Mouse (Mus musculus) thymus, adult 2 months (tissue): ENCODE measurements around the gene Grn. TPM values are rescaled to one million over a fixed set of nuclear protein-coding genes. Genes with fewer than 3 reads are reported as not detected.
"Not testable (repeated sequence)": the region's sequence is repeated elsewhere in the genome, so short reads cannot be mapped to it uniquely, and the experiment has no call there.

Experiments
- DNase-seq: peaks from one replicate; pipeline ENCODE4 v3.0.0; 2021
- H3K27ac ChIP-seq: fragments of 200-500 bp; 2 replicates; pipeline ENCODE4 v1.5.1; 2012; ENCODE audit warnings: low read length, control low read depth; ENCODE audit not compliant: control insufficient read depth, insufficient read depth
- H3K27me3 ChIP-seq: fragments of 200-500 bp; 2 replicates; pipeline ENCODE4 v1.6.1; 2012; ENCODE audit warnings: mild to moderate bottlenecking, low read length, moderate library complexity, mixed read lengths; ENCODE audit not compliant: control insufficient read depth, insufficient read depth
- H3K36me3 ChIP-seq: fragments of 200-500 bp; 2 replicates; pipeline ENCODE4 v1.6.1; 2012; ENCODE audit warnings: mild to moderate bottlenecking, low read length, moderate library complexity; ENCODE audit not compliant: control insufficient read depth, insufficient read depth
- H3K4me1 ChIP-seq: fragments of 200-500 bp; replicated peaks from 2 replicates; pipeline ENCODE4 v1.6.1; 2012; ENCODE audit warnings: low read length; ENCODE audit not compliant: control insufficient read depth, insufficient read depth
- H3K4me3 ChIP-seq: fragments of 200-500 bp; 2 replicates; pipeline ENCODE4 v1.5.1; 2012; ENCODE audit warnings: mild to moderate bottlenecking, low read length, control low read depth, moderate library complexity; ENCODE audit not compliant: control insufficient read depth, insufficient read depth
- CTCF ChIP-seq: fragments of 200-500 bp; IDR thresholded peaks from 2 replicates; pipeline ENCODE4 v1.5.1; 2012; ENCODE audit warnings: mild to moderate bottlenecking, control low read depth, low read length, moderate library complexity, borderline replicate concordance; ENCODE audit not compliant: control insufficient read depth, poor library complexity, insufficient read depth; ENCODE audit errors: extremely low read depth
- POLR2A ChIP-seq: fragments of 200-500 bp; IDR thresholded peaks from 2 replicates; pipeline ENCODE4 v1.6.1; 2012; ENCODE audit warnings: mild to moderate bottlenecking, low read length, control low read depth, moderate library complexity; ENCODE audit not compliant: control insufficient read depth, poor library complexity, insufficient read depth; ENCODE audit errors: extremely low read depth
- WGBS: fragments of 180-500 bp; shearing (Covaris S2); methylation state at CpG from one replicate; pipeline ENCODE4 v1.1.7; 2018; 5-methylcytosine and 5-hydroxymethylcytosine counted together
- polyA plus RNA-seq: library from polyadenylated mRNA; depleted of rRNA; stranded (reverse); fragments of >200 nt; gene quantifications from 2 replicates; pipeline ENCODE4 v1.2.3, GENCODE M21; 2012

Gene Grn
- polyA plus RNA-seq, 1 experiment: 151 TPM

GRCm38 (mm10) chr11:102406401-102406800, 23.7 kb upstream of the Grn start:
- H3K27ac ChIP-seq: no peak overlapping the region

GRCm38 (mm10) chr11:102406900-102407833, 22.9 kb upstream of the Grn start:
- peaks cover 12% of the 10 kb centered on the region for H3K4me1 ChIP-seq
- H3K27ac ChIP-seq: peak overlapping the region; percentile 55
- DNase-seq: peak; percentile 92

More at GRCm38 (mm10) chr11:102406401-102406800, 23.7 kb upstream of the Grn start:
- no peak for TF ChIP-seq CTCF
- TF ChIP-seq POLR2A: no peak
- Histone ChIP-seq H3K36me3 (no peaks in the 10 kb centered on the region), H3K4me1 (peaks cover 12% of the 10 kb centered on the region), H3K4me3 (no peak overlapping the region; the same call in 1 of the 2 replicates), H3K27me3 (no peaks in the 10 kb centered on the region)
- WGBS: 52% methylated on average over 3 of the region's 3 CpGs
- DNase-seq: no peak

GRCm38 (mm10) chr11:102407834-102408215, 22.3 kb upstream of the Grn start, which contains the start of gene Slc25a39:
Gene Slc25a39 (minus strand): TSS chr11:102407946.
- Histone ChIP-seq H3K27me3 (no peaks in the 10 kb centered on the region), H3K4me1 (peaks cover 12% of the 10 kb centered on the region), H3K36me3 (no peaks in the 10 kb centered on the region), H3K4me3 (peak within 1 kb of the TSS; percentile 60), H3K27ac (peak within 1 kb of the TSS; percentile 55)
- no peak for TF ChIP-seq POLR2A
- no peak for TF ChIP-seq CTCF
- 1% methylated on average over 19 of the region's 19 CpGs for WGBS
- no peak for DNase-seq

More at GRCm38 (mm10) chr11:102406900-102407833, 22.9 kb upstream of the Grn start:
- Histone ChIP-seq H3K36me3 (no peaks in the 10 kb centered on the region), H3K4me3 (peak overlapping the region; percentile 60), H3K27me3 (no peaks in the 10 kb centered on the region)
- TF ChIP-seq CTCF: peak; percentile 44; the same call in 1 of the 2 replicates
- TF ChIP-seq POLR2A: 0 out of 2 replicates have a peak, but pooled peaks have one; percentile 11
- WGBS: under 1% methylated on average over 85 of the region's 85 CpGs

GRCm38 (mm10) chr11:102408344-102408876, 21.7 kb upstream of the Grn start:
- peak overlapping the region; percentile 60 for H3K4me3 ChIP-seq
- H3K27ac ChIP-seq: peak overlapping the region; percentile 55
- no peaks in the 10 kb centered on the region for H3K27me3 ChIP-seq
- WGBS: under 1% methylated on average over 32 of the region's 32 CpGs
- H3K36me3 ChIP-seq: no peaks in the 10 kb centered on the region
- peaks cover 12% of the 10 kb centered on the region for H3K4me1 ChIP-seq
- TF ChIP-seq CTCF (no peak), POLR2A (peak; percentile 65; the same call in 1 of the 2 replicates)
- DNase-seq: peak; percentile 92

- H3K27me3 ChIP-seq: no peaks in the 10 kb centered on the region
- H3K4me3 ChIP-seq: peak overlapping the region; percentile 60
- no peak for DNase-seq
- WGBS: 54% methylated on average over 15 of the region's 15 CpGs
- TF ChIP-seq CTCF: no peak
- no peak for TF ChIP-seq POLR2A
- no peaks in the 10 kb centered on the region for H3K36me3 ChIP-seq
- peaks cover 12% of the 10 kb centered on the region for H3K4me1 ChIP-seq
- H3K27ac ChIP-seq: no peak overlapping the region
Observed at GRCm38 (mm10) chr11:102408888-102409794, 21.0 kb upstream of the Grn start.

- TF ChIP-seq CTCF (no peak), POLR2A (no peak)
- 88% methylated on average over 3 of the region's 3 CpGs for WGBS
- DNase-seq: no peak
- Histone ChIP-seq H3K27me3 (no peaks in the 10 kb centered on the region), H3K4me3 (no peak overlapping the region), H3K4me1 (peaks cover 12% of the 10 kb centered on the region), H3K36me3 (no peaks in the 10 kb centered on the region), H3K27ac (no peak overlapping the region)
Observed at GRCm38 (mm10) chr11:102409795-102410330, 20.3 kb upstream of the Grn start.

- H3K27ac ChIP-seq, H3K4me3 ChIP-seq, H3K27me3 ChIP-seq, DNase-seq, H3K36me3 ChIP-seq: not testable (repeated sequence)
- WGBS: 94% methylated on average over 3 of the region's 3 CpGs
- H3K4me1 ChIP-seq: peaks cover 12% of the 10 kb centered on the region
Observed at GRCm38 (mm10) chr11:102410345-102410744, 19.8 kb upstream of the Grn start.
